Mouse (Mus musculus) bone marrow macrophage, adult 2 months (primary cell): Measurements from ENCODE around the gene Frmd4a.

Source experiments
- CTCF ChIP-seq: IDR thresholded peaks from 2 replicates; pipeline ENCODE4 v1.5.1; 2012; ENCODE audit warnings: low read depth, mild to moderate bottlenecking, low read length, moderate library complexity
- POLR2A ChIP-seq: IDR thresholded peaks from 2 replicates; pipeline ENCODE4 v1.6.1; 2012; ENCODE audit warnings: mild to moderate bottlenecking, low read depth, low read length, borderline replicate concordance

DNA sequence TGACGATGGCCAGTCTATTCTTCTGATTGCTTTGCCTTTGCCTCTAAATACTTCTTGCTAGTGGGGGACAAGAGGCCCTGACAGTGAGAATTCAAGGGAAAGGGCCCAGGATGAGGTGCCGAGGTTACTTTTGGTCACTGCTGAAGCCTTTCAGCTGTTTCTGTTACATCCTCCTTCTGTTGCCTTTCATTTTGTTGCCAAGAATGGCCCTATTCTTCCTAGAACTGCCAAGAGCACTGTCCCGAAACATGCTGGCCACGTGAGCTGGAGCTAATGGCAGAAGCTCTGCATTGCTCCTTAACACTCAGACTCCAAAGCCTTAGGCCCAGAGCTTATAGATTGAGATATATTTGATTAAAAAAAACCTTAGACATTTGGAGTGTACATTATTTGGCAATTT, 178.5 kb downstream of the Frmd4a start:
- TF ChIP-seq CTCF (no peak), POLR2A (no peak)
